Mouse (Mus musculus): ENCODE data around the gene Myom1. TPM values are rescaled to one million over a fixed set of nuclear protein-coding genes. Genes with fewer than 3 reads are reported as not detected.

Myom1 gene
- polyA plus RNA-seq, 1 experiment from 2014 or later, result 10.8 TPM

- Histone ChIP-seq H3K4me1 (ENCODE audit: control insufficient read depth, insufficient read depth, low read length) (peaks cover 35% of the 10 kb centered on the region), H3K27ac (ENCODE audit: low read length) (no peak overlapping the region), H3K9ac (ENCODE audit: low read depth, low read length) (no peak overlapping the region), H3K4me3 (ENCODE audit: low read length) (no peak overlapping the region), H3K9me3 (ENCODE audit: control insufficient read depth, low read length) (no peaks in the 10 kb centered on the region), H3K4me2 (ENCODE audit: low read depth, low read length) (no peak overlapping the region), H3K27me3 (replicated peaks; ENCODE audit: control insufficient read depth, insufficient read depth, low read length) (no peaks in the 10 kb centered on the region), H3K36me3 (ENCODE audit: control insufficient read depth, insufficient read depth, low read length) (0 out of 2 replicates have a peak, but pooled peaks cover 8% of the 10 kb centered on the region)
- no peak for ATAC-seq
- 77% methylated on average over 9 of the region's 9 CpGs for WGBS
Measured at GRCm38 (mm10) chr17:70998400-70998975, 3.9 kb upstream of the Myom1 start.

DNA sequence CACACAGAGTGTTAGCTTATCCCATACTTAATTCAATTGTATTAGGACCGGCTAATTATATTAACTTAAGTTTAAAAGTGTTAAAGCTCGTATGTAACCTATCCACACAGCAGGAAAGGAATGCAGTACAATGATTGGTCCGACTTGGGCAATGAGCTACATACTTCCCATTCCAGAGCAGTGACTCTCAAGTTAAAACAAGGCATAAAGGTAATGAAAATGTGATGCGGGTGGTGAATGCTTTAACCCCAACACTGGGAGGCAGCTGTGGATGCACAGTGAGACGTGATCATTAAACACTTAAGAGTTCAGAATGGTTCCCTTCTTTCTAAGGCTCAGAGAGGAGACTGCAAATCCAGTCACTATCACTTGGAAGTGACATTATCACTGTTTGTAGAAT is 3.2 kb upstream of the Myom1 start:
- H3K27ac ChIP-seq (ENCODE audit: low read length), result no peak overlapping the region; the same call in 1 of the 2 replicates
- 48% methylated on average over 5 of the region's 5 CpGs for WGBS
- H3K4me2 ChIP-seq (ENCODE audit: low read depth, low read length), result no peak overlapping the region

GRCm38 (mm10) chr17:71000255-71000654 is 2.2 kb upstream of the Myom1 start:
- Histone ChIP-seq H3K4me1 (ENCODE audit: control insufficient read depth, insufficient read depth, low read length) (peaks cover 35% of the 10 kb centered on the region), H3K9ac (ENCODE audit: low read depth, low read length) (peak overlapping the region; percentile 48), H3K9me3 (ENCODE audit: control insufficient read depth, low read length) (no peaks in the 10 kb centered on the region), H3K36me3 (ENCODE audit: control insufficient read depth, insufficient read depth, low read length) (0 out of 2 replicates have a peak, but pooled peaks cover 8% of the 10 kb centered on the region), H3K4me3 (ENCODE audit: low read length) (peak overlapping the region; percentile 15), H3K27me3 (replicated peaks; ENCODE audit: control insufficient read depth, insufficient read depth, low read length) (no peaks in the 10 kb centered on the region), H3K27ac (ENCODE audit: low read length) (no peak overlapping the region), H3K4me2 (ENCODE audit: low read depth, low read length) (peak overlapping the region; percentile 47)
- no peak for ATAC-seq
- 40% methylated on average over 2 of the region's 2 CpGs for WGBS

More for the DNA sequence above, 3.2 kb upstream of the Myom1 start:
- Histone ChIP-seq H3K9me3 (ENCODE audit: control insufficient read depth, low read length) (no peaks in the 10 kb centered on the region), H3K4me3 (ENCODE audit: low read length) (no peak overlapping the region), H3K9ac (ENCODE audit: low read depth, low read length) (no peak overlapping the region), H3K36me3 (ENCODE audit: control insufficient read depth, insufficient read depth, low read length) (0 out of 2 replicates have a peak, but pooled peaks cover 8% of the 10 kb centered on the region), H3K4me1 (ENCODE audit: control insufficient read depth, insufficient read depth, low read length) (peaks cover 35% of the 10 kb centered on the region), H3K27me3 (replicated peaks; ENCODE audit: control insufficient read depth, insufficient read depth, low read length) (no peaks in the 10 kb centered on the region)
- ATAC-seq, result no peak

GRCm38 (mm10) chr17:71001067-71001466 is 1.4 kb upstream of the Myom1 start:
- 6% methylated on average over 6 of the region's 6 CpGs for WGBS
- H3K4me1 ChIP-seq (ENCODE audit: control insufficient read depth, insufficient read depth, low read length), result peaks cover 35% of the 10 kb centered on the region

DNA sequence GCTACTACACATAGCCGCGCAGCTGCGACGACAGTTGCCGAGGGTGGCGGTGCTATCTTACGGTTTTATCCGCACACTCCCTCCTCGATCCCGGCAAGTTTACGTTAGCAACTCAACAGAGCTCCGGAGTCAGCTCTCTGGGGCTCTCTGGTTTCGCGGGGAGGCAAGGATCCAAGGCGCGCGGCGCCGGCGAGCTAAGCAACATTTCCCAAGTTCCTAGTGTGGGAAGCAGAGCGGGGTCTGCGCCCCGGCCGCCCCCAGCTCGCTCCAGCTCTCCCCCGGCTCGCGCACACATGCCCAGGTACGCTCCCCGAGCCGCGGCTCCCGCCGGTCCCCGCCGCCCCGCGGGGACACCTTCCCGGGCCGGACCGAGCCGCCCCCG is 743 bp upstream of the Myom1 start:
- ATAC-seq, result peak; percentile 64
- H3K9me3 ChIP-seq (ENCODE audit: control insufficient read depth, low read length), result no peaks in the 10 kb centered on the region
- H3K4me3 ChIP-seq (ENCODE audit: low read length), result peak overlapping the region; percentile 86
- no peaks in the 10 kb centered on the region for H3K27me3 ChIP-seq (replicated peaks; ENCODE audit: control insufficient read depth, insufficient read depth, low read length)
- H3K27ac ChIP-seq (ENCODE audit: low read length), result peak overlapping the region; percentile 100
- under 1% methylated on average over 41 of the region's 43 CpGs for WGBS
- H3K4me2 ChIP-seq (ENCODE audit: low read depth, low read length), result peak overlapping the region; percentile 53
- no peaks in the 10 kb centered on the region for H3K36me3 ChIP-seq (ENCODE audit: control insufficient read depth, insufficient read depth, low read length)
- H3K4me1 ChIP-seq (ENCODE audit: control insufficient read depth, insufficient read depth, low read length), result peaks cover 35% of the 10 kb centered on the region
- peak overlapping the region; percentile 99 for H3K9ac ChIP-seq (ENCODE audit: low read depth, low read length)

More at GRCm38 (mm10) chr17:71001067-71001466, 1.4 kb upstream of the Myom1 start:
- H3K27ac ChIP-seq (ENCODE audit: low read length), result no peak overlapping the region; the same call in 1 of the 2 replicates
- H3K4me2 ChIP-seq (ENCODE audit: low read depth, low read length), result peak overlapping the region; percentile 53
- H3K27me3 ChIP-seq (replicated peaks; ENCODE audit: control insufficient read depth, insufficient read depth, low read length), result no peaks in the 10 kb centered on the region
- no peak for ATAC-seq
- 0 out of 2 replicates have a peak, but pooled peaks cover under 1% of the 10 kb centered on the region for H3K36me3 ChIP-seq (ENCODE audit: control insufficient read depth, insufficient read depth, low read length)
- peak overlapping the region; percentile 86 for H3K4me3 ChIP-seq (ENCODE audit: low read length)
- no peaks in the 10 kb centered on the region for H3K9me3 ChIP-seq (ENCODE audit: control insufficient read depth, low read length)
- peak overlapping the region; percentile 99 for H3K9ac ChIP-seq (ENCODE audit: low read depth, low read length)

DNA sequence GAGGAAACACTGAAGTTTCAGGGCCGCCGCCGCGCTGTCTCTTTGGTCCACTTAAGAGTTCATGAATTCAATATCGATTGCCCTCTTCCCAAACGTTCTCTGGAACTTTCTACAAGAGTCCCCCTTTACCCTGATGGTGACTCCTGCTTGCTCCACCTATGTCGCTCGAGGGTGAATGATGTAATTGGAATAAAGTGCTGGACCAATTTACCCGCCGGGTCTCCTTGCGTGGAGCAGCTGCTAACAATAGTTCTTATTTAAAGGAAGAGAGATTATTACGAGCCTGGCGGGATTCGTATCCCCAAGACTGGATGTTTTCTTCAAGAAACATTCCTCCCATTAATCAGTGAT is 286 bp downstream of the Myom1 start, which contains the start of gene Myl12a:
Gene Myl12a (minus strand): TSS at position 135 of the 351 bp plus-strand sequence.
- peak; percentile 50 for ATAC-seq
- peak within 1 kb of the TSS; percentile 99 for H3K9ac ChIP-seq (ENCODE audit: low read depth, low read length)
- H3K9me3 ChIP-seq (ENCODE audit: control insufficient read depth, low read length), result no peaks in the 10 kb centered on the region
- peak within 1 kb of the TSS; percentile 86 for H3K4me3 ChIP-seq (ENCODE audit: low read length)
- H3K36me3 ChIP-seq (ENCODE audit: control insufficient read depth, insufficient read depth, low read length), result no peaks in the 10 kb centered on the region
- H3K27ac ChIP-seq (ENCODE audit: low read length), result peak within 1 kb of the TSS; percentile 100
- H3K4me1 ChIP-seq (ENCODE audit: control insufficient read depth, insufficient read depth, low read length), result peaks cover 35% of the 10 kb centered on the region
- 6% methylated on average over 14 of the region's 14 CpGs for WGBS
- no peaks in the 10 kb centered on the region for H3K27me3 ChIP-seq (replicated peaks; ENCODE audit: control insufficient read depth, insufficient read depth, low read length)
- peak within 1 kb of the TSS; percentile 53 for H3K4me2 ChIP-seq (ENCODE audit: low read depth, low read length)

DNA sequence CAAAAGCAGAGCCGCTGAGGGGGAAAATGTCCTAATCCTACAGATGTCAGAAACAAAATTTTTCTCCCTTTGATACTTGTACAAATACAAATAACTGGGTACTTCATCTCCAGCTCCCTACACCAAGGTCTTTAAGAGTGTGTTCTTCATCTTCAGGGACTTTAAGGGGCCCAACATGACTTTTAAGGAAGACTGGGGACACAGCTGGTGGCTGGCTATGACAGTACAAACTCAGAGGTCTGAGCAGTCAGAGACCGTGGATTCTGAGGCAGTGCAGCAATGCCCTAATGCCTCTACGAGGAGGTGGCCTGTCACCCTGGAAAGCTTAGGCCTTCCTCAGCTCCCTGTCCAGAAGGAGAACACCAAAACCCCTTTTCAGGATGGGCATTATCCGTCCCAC is 679 bp downstream of the Myom1 start:
- H3K9ac ChIP-seq (ENCODE audit: low read depth, low read length), result peak overlapping the region; percentile 61
- H3K4me2 ChIP-seq (ENCODE audit: low read depth, low read length), result peak overlapping the region; percentile 53
- peak overlapping the region; percentile 89 for H3K27ac ChIP-seq (ENCODE audit: low read length)
- no peak for ATAC-seq
- H3K4me3 ChIP-seq (ENCODE audit: low read length), result peak overlapping the region; percentile 86
- peaks cover 33% of the 10 kb centered on the region for H3K4me1 ChIP-seq (ENCODE audit: control insufficient read depth, insufficient read depth, low read length)
- H3K9me3 ChIP-seq (ENCODE audit: control insufficient read depth, low read length), result no peaks in the 10 kb centered on the region
- 41% methylated on average over 4 of the region's 4 CpGs for WGBS
- no peaks in the 10 kb centered on the region for H3K27me3 ChIP-seq (replicated peaks; ENCODE audit: control insufficient read depth, insufficient read depth, low read length)
- no peaks in the 10 kb centered on the region for H3K36me3 ChIP-seq (ENCODE audit: control insufficient read depth, insufficient read depth, low read length)

DNA sequence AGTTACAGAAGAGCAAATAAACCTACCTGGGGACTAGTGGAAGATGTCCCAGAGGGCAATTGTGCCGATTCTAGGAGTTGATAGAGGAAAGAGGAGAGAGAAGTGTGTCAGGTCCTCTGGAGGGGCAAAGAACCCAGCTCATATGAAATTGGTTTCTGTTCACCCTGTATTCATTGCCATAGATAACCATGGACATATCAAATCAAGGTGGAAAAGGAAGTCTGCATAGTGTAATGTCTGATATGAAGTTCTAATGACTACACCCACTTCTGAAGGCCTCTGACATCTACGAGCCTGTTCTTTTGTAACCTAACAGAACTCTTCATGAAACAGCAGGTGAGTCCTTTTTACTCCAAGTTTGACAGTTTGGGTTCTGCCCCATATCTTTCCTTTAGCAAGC is 1.3 kb downstream of the Myom1 start:
- 68% methylated on average over 2 of the region's 2 CpGs for WGBS
- peaks cover 28% of the 10 kb centered on the region for H3K4me1 ChIP-seq (ENCODE audit: control insufficient read depth, insufficient read depth, low read length)
- peak overlapping the region; percentile 89; the same call in 1 of the 2 replicates for H3K27ac ChIP-seq (ENCODE audit: low read length)
- H3K9me3 ChIP-seq (ENCODE audit: control insufficient read depth, low read length), result no peaks in the 10 kb centered on the region
- no peak for ATAC-seq
- H3K9ac ChIP-seq (ENCODE audit: low read depth, low read length), result no peak overlapping the region; the same call in 1 of the 2 replicates
- no peaks in the 10 kb centered on the region for H3K27me3 ChIP-seq (replicated peaks; ENCODE audit: control insufficient read depth, insufficient read depth, low read length)
- no peak overlapping the region for H3K4me2 ChIP-seq (ENCODE audit: low read depth, low read length)
- no peak overlapping the region for H3K4me3 ChIP-seq (ENCODE audit: low read length)
- H3K36me3 ChIP-seq (ENCODE audit: control insufficient read depth, insufficient read depth, low read length), result no peaks in the 10 kb centered on the region

DNA sequence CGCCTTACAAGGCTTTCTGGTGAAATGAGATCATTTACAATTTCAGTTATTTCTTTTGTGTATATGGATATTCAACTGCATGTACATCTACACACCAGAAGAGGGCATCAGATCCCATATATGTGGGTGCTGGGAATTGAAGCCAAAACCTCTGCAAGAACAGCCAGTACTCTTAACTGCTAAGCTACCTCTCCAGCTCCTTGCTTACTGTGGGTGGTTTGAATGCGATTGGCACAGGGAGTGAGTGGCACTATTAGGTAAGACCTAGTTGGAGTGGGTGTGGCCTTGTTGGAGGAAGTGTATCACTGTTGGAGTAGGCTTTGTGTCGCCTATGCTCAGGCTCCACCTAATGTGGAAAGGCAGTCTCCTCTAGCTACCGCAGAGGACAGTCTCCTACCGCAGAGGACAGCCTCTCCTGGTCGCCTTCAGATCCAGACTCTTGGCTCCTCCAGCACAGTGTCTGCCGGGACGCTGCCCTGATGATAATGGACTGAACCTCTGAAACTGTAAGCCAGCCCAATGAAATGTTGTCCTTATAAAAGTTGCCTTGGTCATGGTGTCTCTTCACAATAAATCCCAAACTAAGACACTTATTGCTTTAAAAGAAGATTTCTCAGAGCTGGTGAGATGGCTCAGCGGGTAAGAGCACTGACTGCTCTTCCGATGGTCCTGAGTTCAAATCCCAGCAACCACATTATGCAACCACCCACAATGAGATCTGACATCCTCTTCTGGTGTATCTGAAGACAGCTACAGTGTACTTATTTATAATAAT is 1.9 kb downstream of the Myom1 start:
- Histone ChIP-seq H3K27me3 (replicated peaks; ENCODE audit: control insufficient read depth, insufficient read depth, low read length) (no peaks in the 10 kb centered on the region), H3K4me2 (ENCODE audit: low read depth, low read length) (no peak overlapping the region), H3K4me3 (ENCODE audit: low read length) (no peak overlapping the region), H3K9ac (ENCODE audit: low read depth, low read length) (no peak overlapping the region), H3K36me3 (ENCODE audit: control insufficient read depth, insufficient read depth, low read length) (no peaks in the 10 kb centered on the region), H3K9me3 (ENCODE audit: control insufficient read depth, low read length) (no peaks in the 10 kb centered on the region), H3K4me1 (ENCODE audit: control insufficient read depth, insufficient read depth, low read length) (peaks cover 25% of the 10 kb centered on the region), H3K27ac (ENCODE audit: low read length) (no peak overlapping the region)
- ATAC-seq, result no peak
- WGBS, result 93% methylated on average over 10 of the region's 10 CpGs
